Mouse (Mus musculus) ES-E14 (cell line): Measurements from ENCODE around the gene Rabgap1l. TPM values are rescaled to one million over a fixed set of nuclear protein-coding genes. Genes with fewer than 3 reads are reported as not detected.

Experiments used
- DNase-seq: peaks from one replicate; pipeline ENCODE4 v3.0.0-alpha.2; 2013; ENCODE audit warnings: low read depth, low spot score
- H3K27ac ChIP-seq: 2 replicates; pipeline ENCODE4 v1.5.1; 2012; ENCODE audit warnings: low read depth, mild to moderate bottlenecking, low read length, moderate library complexity, mixed read lengths; ENCODE audit not compliant: poor library complexity, insufficient read depth, severe bottlenecking
- H3K36me3 ChIP-seq: 2 replicates; pipeline ENCODE4 v1.6.1; 2012; ENCODE audit warnings: mild to moderate bottlenecking, low read length, moderate library complexity, mixed read lengths; ENCODE audit not compliant: control insufficient read depth, poor library complexity, insufficient read depth, severe bottlenecking
- H3K4me1 ChIP-seq, 2 experiments: fragments of 150-350 bp in 1 of 2; sonication (generic) in 1 of 2; 2 replicates each; pipeline ENCODE4 v1.6.1; 2012; ENCODE audit warnings: low read length in 2 of 2, mild to moderate bottlenecking in 1 of 2, mixed read lengths in 1 of 2; ENCODE audit not compliant: control insufficient read depth in 2 of 2, insufficient read depth in 2 of 2, poor library complexity in 1 of 2
- H3K4me3 ChIP-seq, 2 experiments: fragments of 150-350 bp in 1 of 2; sonication (generic) in 1 of 2; 2 replicates each; pipeline ENCODE4 v1.5.1; 2012; ENCODE audit warnings: low read length in 2 of 2, low read depth in 1 of 2, mild to moderate bottlenecking in 1 of 2, mixed read lengths in 1 of 2; ENCODE audit not compliant: insufficient read depth in 1 of 2, poor library complexity in 1 of 2, severe bottlenecking in 1 of 2
- H3K9ac ChIP-seq: 2 replicates; pipeline ENCODE4 v1.6.1; 2012; ENCODE audit warnings: low read depth, mild to moderate bottlenecking, low read length, mixed read lengths; ENCODE audit not compliant: poor library complexity, insufficient read depth, severe bottlenecking
- H3K9me3 ChIP-seq: fragments of 150-350 bp; sonication (generic); 2 replicates; pipeline ENCODE4 v1.6.1; 2012; ENCODE audit warnings: low read depth, mild to moderate bottlenecking, low read length; ENCODE audit not compliant: control insufficient read depth, insufficient read depth
- CHD2 ChIP-seq: IDR thresholded peaks from 2 replicates; pipeline ENCODE4 v1.6.1; 2014; ENCODE audit warnings: mild to moderate bottlenecking, low read depth, low read length, inconsistent platforms
- HCFC1 ChIP-seq: IDR thresholded peaks from 2 replicates; pipeline ENCODE4 v1.6.1; 2012; ENCODE audit warnings: low read length, inconsistent platforms, borderline replicate concordance; ENCODE audit not compliant: insufficient read depth
- MAFK ChIP-seq: IDR thresholded peaks from 2 replicates; pipeline ENCODE4 v1.6.1; 2014; ENCODE audit warnings: mild to moderate bottlenecking, low read depth, low read length, inconsistent platforms; ENCODE audit not compliant: insufficient read depth
- ZC3H11A ChIP-seq: IDR thresholded peaks from 2 replicates; pipeline ENCODE4 v1.6.1; 2012; ENCODE audit warnings: low read depth, mild to moderate bottlenecking, inconsistent platforms, low read length, borderline replicate concordance
- ZNF384 ChIP-seq: IDR thresholded peaks from 2 replicates; pipeline ENCODE4 v1.6.1; 2012; ENCODE audit warnings: low read depth, low read length, inconsistent platforms
- in situ Hi-C, 2 experiments: fragments of 600-800 bp; cut with MboI; formaldehyde crosslinking; loops; one replicate each; pipeline ENCODE4 v1.15.1; 2025; ENCODE audit warnings: low sequenced_read_pairs in 2 of 2, inconsistent platforms in 1 of 2; ENCODE audit not compliant: unreplicated experiment in 2 of 2
- total RNA-seq: library from RNA; depleted of rRNA; stranded (reverse); fragments of 300-350 nt; gene quantifications from 2 replicates; pipeline ENCODE4 v1.2.3, GENCODE M21; 2012

Gene Rabgap1l
- total RNA-seq, 1 experiment = 10.3 TPM

DNA sequence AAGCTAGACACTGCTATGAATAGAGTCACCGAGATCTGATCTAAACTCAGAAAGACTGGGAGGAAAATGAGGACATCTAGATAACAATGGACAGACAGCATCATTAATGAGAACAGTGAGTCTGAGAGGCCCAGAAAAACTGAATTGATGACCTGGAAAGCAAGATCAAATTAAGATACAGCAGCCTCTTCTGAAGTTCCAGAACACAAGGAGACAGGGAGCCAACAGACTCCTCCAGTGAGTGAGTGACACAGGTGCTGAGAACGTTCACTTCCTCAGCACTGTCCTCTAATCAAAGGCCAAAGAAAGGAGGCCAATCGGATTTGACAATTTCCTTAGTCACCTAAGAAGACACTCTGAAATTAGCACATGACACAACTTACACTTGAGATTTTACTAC, 307.3 kb downstream of the Rabgap1l start:
- no peaks in the 10 kb centered on the region for H3K4me1 ChIP-seq
- no peak for DNase-seq
- no peaks in the 10 kb centered on the region for H3K9me3 ChIP-seq
- no peak overlapping the region for H3K9ac ChIP-seq
- in situ Hi-C loops = no loop called here
- H3K4me3 ChIP-seq = no peak overlapping the region
- no peak overlapping the region for H3K27ac ChIP-seq
- TF ChIP-seq HCFC1 (no peak), CHD2 (no peak), ZC3H11A (no peak), ZNF384 (no peak), MAFK (no peak)
- no peaks in the 10 kb centered on the region for H3K36me3 ChIP-seq

- no peaks in the 10 kb centered on the region for H3K36me3 ChIP-seq
- in situ Hi-C loops = no loop called here
- H3K27ac ChIP-seq = no peak overlapping the region
- TF ChIP-seq HCFC1 = no peak
- H3K9ac ChIP-seq = no peak overlapping the region
- no peaks in the 10 kb centered on the region for H3K9me3 ChIP-seq
- no peaks in the 10 kb centered on the region for H3K4me1 ChIP-seq
- DNase-seq = no peak
- H3K4me3 ChIP-seq = no peak overlapping the region
Observed at GRCm38 (mm10) chr1:160485028-160485427, 308.0 kb downstream of the Rabgap1l start.

GRCm38 (mm10) chr1:160481643-160482042, 311.4 kb downstream of the Rabgap1l start:
- Histone ChIP-seq H3K4me1 (no peaks in the 10 kb centered on the region), H3K9ac (no peak overlapping the region), H3K4me3 (no peak overlapping the region), H3K9me3 (no peaks in the 10 kb centered on the region), H3K36me3 (no peaks in the 10 kb centered on the region), H3K27ac (no peak overlapping the region)
- in situ Hi-C loops = no loop called here
- TF ChIP-seq ZC3H11A (no peak), MAFK (no peak), HCFC1 (no peak), ZNF384 (no peak), CHD2 (no peak)
- DNase-seq = no peak

DNA sequence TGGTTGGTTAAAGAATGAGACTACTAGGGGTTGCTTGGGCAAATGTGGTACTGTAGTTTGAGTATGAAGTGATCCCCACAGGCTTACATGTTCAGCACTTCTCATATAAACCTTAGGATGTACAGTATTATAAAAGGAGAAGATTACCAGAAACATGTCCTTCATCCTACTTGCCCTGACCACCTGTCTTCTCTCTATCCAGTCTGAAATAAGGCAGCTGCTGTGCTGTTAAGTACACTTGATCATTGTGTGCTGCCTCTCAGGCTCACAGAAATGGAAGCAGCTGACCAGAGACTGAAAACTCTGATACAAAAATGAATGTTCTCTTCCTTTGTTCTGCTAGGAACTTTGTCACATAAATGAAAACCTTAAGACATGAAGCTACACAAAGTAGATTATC, 325.6 kb downstream of the Rabgap1l start:
- no peak for TF ChIP-seq CHD2
- TF ChIP-seq ZC3H11A = no peak
- no peak for TF ChIP-seq ZNF384
- no peak for TF ChIP-seq HCFC1
- TF ChIP-seq MAFK = no peak
- Histone ChIP-seq H3K36me3 (no peaks in the 10 kb centered on the region), H3K9me3 (no peaks in the 10 kb centered on the region), H3K4me3 (no peak overlapping the region), H3K9ac (no peak overlapping the region), H3K27ac (no peak overlapping the region), H3K4me1 (no peaks in the 10 kb centered on the region)
- no peak for DNase-seq
- in situ Hi-C loops = no loop called here

GRCm38 (mm10) chr1:160465186-160465585, 327.8 kb downstream of the Rabgap1l start:
- DNase-seq = no peak
- no peaks in the 10 kb centered on the region for H3K36me3 ChIP-seq
- H3K4me3 ChIP-seq = no peak overlapping the region
- TF ChIP-seq ZNF384 = no peak
- TF ChIP-seq HCFC1 = no peak
- TF ChIP-seq MAFK = no peak
- no peak for TF ChIP-seq CHD2
- TF ChIP-seq ZC3H11A = no peak
- no peaks in the 10 kb centered on the region for H3K4me1 ChIP-seq
- H3K27ac ChIP-seq = no peak overlapping the region
- in situ Hi-C loops = no loop called here
- H3K9me3 ChIP-seq = no peaks in the 10 kb centered on the region
- H3K9ac ChIP-seq = no peak overlapping the region
